Mouse (Mus musculus): ENCODE results near the gene Grin2c. TPM values are rescaled to one million over a fixed set of nuclear protein-coding genes. Genes with fewer than 3 reads are reported as not detected.
A peak's percentile ranks its signal among the peaks of the same experiment; 100 is the strongest.

The Grin2c gene
- polyA plus RNA-seq, 1 experiment from 2014 or later, result 0.18 TPM

DNA sequence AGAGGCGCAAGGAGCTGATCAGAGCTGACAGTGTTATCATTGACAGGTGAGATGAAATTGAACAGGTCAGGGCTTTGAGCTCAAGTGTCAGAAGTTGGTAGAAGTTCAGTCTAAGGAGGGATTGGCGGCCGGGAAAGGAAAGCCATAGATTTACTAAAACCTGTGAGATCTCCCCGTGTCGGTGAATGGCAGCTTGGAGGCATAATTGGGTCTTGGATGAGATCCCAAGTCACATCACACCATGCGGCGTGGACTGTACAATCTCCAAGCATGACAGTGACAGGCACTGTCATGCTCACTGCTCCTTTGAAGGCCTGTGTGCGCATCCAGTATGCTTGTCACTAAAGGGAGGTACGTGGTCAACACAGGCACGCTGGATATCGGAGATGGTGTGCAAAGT is 4.1 kb downstream of the Grin2c start:
- no peak overlapping the region for H3K27ac ChIP-seq (ENCODE audit: low read length)
- peaks cover under 1% of the 10 kb centered on the region; the same call in 1 of the 2 replicates for H3K36me3 ChIP-seq (ENCODE audit: control insufficient read depth, insufficient read depth, low read length)
- H3K4me3 ChIP-seq (ENCODE audit: low read depth, low read length), result no peak overlapping the region
- ATAC-seq, result no peak
- peaks cover 23% of the 10 kb centered on the region for H3K4me1 ChIP-seq (ENCODE audit: control insufficient read depth, insufficient read depth, low read length)
- WGBS, result 80% methylated on average over 11 of the region's 11 CpGs
- H3K9ac ChIP-seq (ENCODE audit: low read depth, low read length), result no peak overlapping the region
- no peaks in the 10 kb centered on the region for H3K9me3 ChIP-seq (replicated peaks; ENCODE audit: control insufficient read depth, low read length, poor library complexity, severe bottlenecking)
- H3K27me3 ChIP-seq (ENCODE audit: control insufficient read depth, insufficient read depth, low read depth, low read length), result peaks cover 86% of the 10 kb centered on the region
- H3K4me2 ChIP-seq (ENCODE audit: low read length), result no peak overlapping the region

- Histone ChIP-seq H3K27ac (ENCODE audit: low read length) (no peak overlapping the region), H3K27me3 (ENCODE audit: control insufficient read depth, insufficient read depth, low read depth, low read length) (peaks cover 64% of the 10 kb centered on the region), H3K9ac (ENCODE audit: low read depth, low read length) (no peak overlapping the region), H3K4me1 (ENCODE audit: control insufficient read depth, insufficient read depth, low read length) (peaks cover 5% of the 10 kb centered on the region; the same call in 1 of the 2 replicates), H3K36me3 (ENCODE audit: control insufficient read depth, insufficient read depth, low read length) (no peaks in the 10 kb centered on the region), H3K9me3 (replicated peaks; ENCODE audit: control insufficient read depth, low read length, poor library complexity, severe bottlenecking) (no peaks in the 10 kb centered on the region), H3K4me3 (ENCODE audit: low read depth, low read length) (no peak overlapping the region), H3K4me2 (ENCODE audit: low read length) (no peak overlapping the region)
- no peak for ATAC-seq
- 85% methylated on average over 4 of the region's 4 CpGs for WGBS
Measured at GRCm38 (mm10) chr11:115259134-115259533, 7.9 kb downstream of the Grin2c start.

GRCm38 (mm10) chr11:115257775-115258510 is 9.1 kb downstream of the Grin2c start:
- Histone ChIP-seq H3K27ac (ENCODE audit: low read length) (no peak overlapping the region), H3K9me3 (replicated peaks; ENCODE audit: control insufficient read depth, low read length, poor library complexity, severe bottlenecking) (no peaks in the 10 kb centered on the region), H3K36me3 (ENCODE audit: control insufficient read depth, insufficient read depth, low read length) (no peaks in the 10 kb centered on the region), H3K9ac (ENCODE audit: low read depth, low read length) (0 out of 2 replicates have a peak overlapping the region, but pooled peaks have one; percentile 14), H3K4me3 (ENCODE audit: low read depth, low read length) (peak overlapping the region; percentile 30), H3K4me1 (ENCODE audit: control insufficient read depth, insufficient read depth, low read length) (peaks cover 5% of the 10 kb centered on the region; the same call in 1 of the 2 replicates), H3K27me3 (ENCODE audit: control insufficient read depth, insufficient read depth, low read depth, low read length) (peaks cover 57% of the 10 kb centered on the region), H3K4me2 (ENCODE audit: low read length) (peak overlapping the region; percentile 52)
- WGBS, result 16% methylated on average over 59 of the region's 59 CpGs
- no peak for ATAC-seq

GRCm38 (mm10) chr11:115251258-115251657 is 15.8 kb downstream of the Grin2c start:
- ATAC-seq, result no peak
- H3K27ac ChIP-seq (ENCODE audit: low read length), result no peak overlapping the region
- peaks cover 15% of the 10 kb centered on the region; the same call in 1 of the 2 replicates for H3K4me1 ChIP-seq (ENCODE audit: control insufficient read depth, insufficient read depth, low read length)
- H3K4me2 ChIP-seq (ENCODE audit: low read length), result no peak overlapping the region
- H3K9me3 ChIP-seq (replicated peaks; ENCODE audit: control insufficient read depth, low read length, poor library complexity, severe bottlenecking), result no peaks in the 10 kb centered on the region
- H3K27me3 ChIP-seq (ENCODE audit: control insufficient read depth, insufficient read depth, low read depth, low read length), result peaks cover 40% of the 10 kb centered on the region
- no peak overlapping the region for H3K4me3 ChIP-seq (ENCODE audit: low read depth, low read length)
- WGBS, result 48% methylated on average over 3 of the region's 3 CpGs
- no peaks in the 10 kb centered on the region for H3K36me3 ChIP-seq (ENCODE audit: control insufficient read depth, insufficient read depth, low read length)
- no peak overlapping the region for H3K9ac ChIP-seq (ENCODE audit: low read depth, low read length)

- H3K4me1 ChIP-seq (ENCODE audit: control insufficient read depth, insufficient read depth, low read length), result peaks cover 16% of the 10 kb centered on the region; the same call in 1 of the 2 replicates
- H3K4me2 ChIP-seq (ENCODE audit: low read length), result peak overlapping the region; percentile 98
- H3K9me3 ChIP-seq (replicated peaks; ENCODE audit: control insufficient read depth, low read length, poor library complexity, severe bottlenecking), result no peaks in the 10 kb centered on the region
- peak overlapping the region; percentile 69 for H3K9ac ChIP-seq (ENCODE audit: low read depth, low read length)
- under 1% methylated on average over 36 of the region's 36 CpGs for WGBS
- peaks cover 38% of the 10 kb centered on the region for H3K27me3 ChIP-seq (ENCODE audit: control insufficient read depth, insufficient read depth, low read depth, low read length)
- H3K36me3 ChIP-seq (ENCODE audit: control insufficient read depth, insufficient read depth, low read length), result no peaks in the 10 kb centered on the region
- ATAC-seq, result no peak
- H3K4me3 ChIP-seq (ENCODE audit: low read depth, low read length), result peak overlapping the region; percentile 49
- no peak overlapping the region for H3K27ac ChIP-seq (ENCODE audit: low read length)
Measured at GRCm38 (mm10) chr11:115250405-115251090, 16.5 kb downstream of the Grin2c start.

- Histone ChIP-seq H3K36me3 (ENCODE audit: control insufficient read depth, insufficient read depth, low read length) (no peaks in the 10 kb centered on the region), H3K27ac (ENCODE audit: low read length) (no peak overlapping the region), H3K4me1 (ENCODE audit: control insufficient read depth, insufficient read depth, low read length) (peaks cover 16% of the 10 kb centered on the region; the same call in 1 of the 2 replicates), H3K4me2 (ENCODE audit: low read length) (peak overlapping the region; percentile 98), H3K27me3 (ENCODE audit: control insufficient read depth, insufficient read depth, low read depth, low read length) (peaks cover 38% of the 10 kb centered on the region), H3K9me3 (replicated peaks; ENCODE audit: control insufficient read depth, low read length, poor library complexity, severe bottlenecking) (no peaks in the 10 kb centered on the region), H3K9ac (ENCODE audit: low read depth, low read length) (peak overlapping the region; percentile 69), H3K4me3 (ENCODE audit: low read depth, low read length) (peak overlapping the region; percentile 49)
- 0 out of 2 replicates have a peak, but pooled peaks have one; percentile 40 for ATAC-seq
- 2% methylated on average over 61 of the region's 63 CpGs for WGBS
Measured at GRCm38 (mm10) chr11:115249721-115250404, 17.2 kb downstream of the Grin2c start.

DNA sequence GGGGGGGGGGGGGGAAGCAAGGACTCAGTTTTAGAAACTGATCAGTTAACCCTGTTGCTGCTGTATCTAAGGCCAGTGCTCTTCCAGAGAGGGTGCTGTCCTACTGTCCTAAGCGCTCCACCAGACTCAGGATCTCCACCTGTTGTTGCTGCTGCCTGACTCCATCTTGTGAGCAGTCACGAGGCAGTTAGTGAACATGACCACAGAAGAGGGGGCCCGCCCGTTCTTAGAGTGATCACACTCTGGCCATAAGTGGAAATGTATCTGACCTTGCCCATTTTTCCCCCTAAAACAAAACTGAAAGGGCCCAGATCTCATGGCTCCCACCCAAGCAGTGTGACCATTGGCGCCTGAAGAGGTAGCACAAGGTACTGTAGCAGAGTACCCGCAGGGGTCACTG is 19.1 kb downstream of the Grin2c start:
- H3K9ac ChIP-seq (ENCODE audit: low read depth, low read length), result no peak overlapping the region
- 80% methylated on average over 6 of the region's 6 CpGs for WGBS
- H3K27me3 ChIP-seq (ENCODE audit: control insufficient read depth, insufficient read depth, low read depth, low read length), result peaks cover 36% of the 10 kb centered on the region
- ATAC-seq, result no peak
- no peak overlapping the region for H3K4me2 ChIP-seq (ENCODE audit: low read length)
- H3K4me1 ChIP-seq (ENCODE audit: control insufficient read depth, insufficient read depth, low read length), result peaks cover 16% of the 10 kb centered on the region; the same call in 1 of the 2 replicates
- H3K36me3 ChIP-seq (ENCODE audit: control insufficient read depth, insufficient read depth, low read length), result 0 out of 2 replicates have a peak, but pooled peaks cover 3% of the 10 kb centered on the region
- no peak overlapping the region for H3K4me3 ChIP-seq (ENCODE audit: low read depth, low read length)
- H3K27ac ChIP-seq (ENCODE audit: low read length), result no peak overlapping the region
- no peaks in the 10 kb centered on the region for H3K9me3 ChIP-seq (replicated peaks; ENCODE audit: control insufficient read depth, low read length, poor library complexity, severe bottlenecking)

DNA sequence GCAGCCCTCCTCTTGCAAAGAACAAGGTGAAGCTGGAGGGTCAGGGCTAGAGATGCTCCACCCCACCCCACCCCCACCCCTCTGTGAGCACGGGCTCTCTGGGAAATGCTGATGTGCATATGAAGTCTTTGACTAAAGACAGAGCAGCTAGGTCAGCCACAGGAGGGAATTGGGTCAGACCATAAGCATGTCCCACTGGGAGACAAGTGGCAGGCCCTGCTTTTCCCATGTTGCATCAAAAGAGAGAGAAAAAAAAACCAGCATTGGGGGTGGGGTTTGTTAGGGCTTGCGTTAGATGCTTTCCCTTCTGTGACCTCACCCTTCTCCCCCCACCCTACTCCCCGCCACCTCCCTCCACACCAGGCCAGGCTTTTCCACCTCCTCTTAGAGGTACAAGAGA is 19.8 kb downstream of the Grin2c start:
- ATAC-seq, result no peak
- Histone ChIP-seq H3K4me1 (ENCODE audit: control insufficient read depth, insufficient read depth, low read length) (peaks cover 16% of the 10 kb centered on the region; the same call in 1 of the 2 replicates), H3K9ac (ENCODE audit: low read depth, low read length) (no peak overlapping the region), H3K27ac (ENCODE audit: low read length) (no peak overlapping the region), H3K9me3 (replicated peaks; ENCODE audit: control insufficient read depth, low read length, poor library complexity, severe bottlenecking) (no peaks in the 10 kb centered on the region), H3K27me3 (ENCODE audit: control insufficient read depth, insufficient read depth, low read depth, low read length) (peaks cover 33% of the 10 kb centered on the region), H3K4me3 (ENCODE audit: low read depth, low read length) (no peak overlapping the region), H3K36me3 (ENCODE audit: control insufficient read depth, insufficient read depth, low read length) (0 out of 2 replicates have a peak, but pooled peaks cover 3% of the 10 kb centered on the region), H3K4me2 (ENCODE audit: low read length) (no peak overlapping the region)
- 15% methylated on average over 3 of the region's 3 CpGs for WGBS

Measured in midbrain, embryonic 16.5 days (tissue).